Mouse (Mus musculus) kidney, embryonic 16.5 days (tissue): ENCODE measurements at regions not wholly inside any gene's neighbourhood (a gene's known extent, or its start where the extent isn't known, plus 50 kb on each side); places are given as distances from the start of the nearest gene placed in this dataset.

Experiments
- ATAC-seq: fragments of 200-750 bp; cut with Nextera tagmentation; 2 replicates; pipeline ENCODE4 v1.8.0; 2017; ENCODE audit warnings: moderate TSS enrichment; ENCODE audit not compliant: low FRiP score, low TSS enrichment
- H3K27ac ChIP-seq: fragments of 300-500 bp; sonication (generic); 2 replicates; pipeline ENCODE4 v1.5.1; 2014; ENCODE audit warnings: low read length
- H3K27me3 ChIP-seq: fragments of 300-500 bp; sonication (generic); 2 replicates; pipeline ENCODE4 v1.6.1; 2014; ENCODE audit warnings: low read length, control low read depth, mixed read lengths; ENCODE audit not compliant: insufficient read depth
- H3K36me3 ChIP-seq: fragments of 300-500 bp; sonication (generic); 2 replicates; pipeline ENCODE4 v1.6.1; 2014; ENCODE audit warnings: low read length, control low read depth, mixed read lengths; ENCODE audit not compliant: insufficient read depth
- H3K4me1 ChIP-seq: fragments of 300-500 bp; sonication (generic); 2 replicates; pipeline ENCODE4 v1.6.1; 2014; ENCODE audit warnings: low read length, control low read depth, mixed read lengths; ENCODE audit not compliant: insufficient read depth
- H3K4me2 ChIP-seq: fragments of 300-500 bp; sonication (generic); replicated peaks from 2 replicates; pipeline ENCODE4 v1.6.1; 2014; ENCODE audit warnings: low read depth, low read length
- H3K4me3 ChIP-seq: fragments of 300-500 bp; sonication (generic); 2 replicates; pipeline ENCODE4 v1.5.1; 2014; ENCODE audit warnings: mild to moderate bottlenecking, low read length
- H3K9ac ChIP-seq: fragments of 300-500 bp; sonication (generic); replicated peaks from 2 replicates; pipeline ENCODE4 v1.6.1; 2014; ENCODE audit warnings: low read length
- H3K9me3 ChIP-seq: fragments of 300-500 bp; sonication (generic); 2 replicates; pipeline ENCODE4 v1.6.1; 2016; ENCODE audit warnings: low read length, control low read depth
- WGBS: fragments of 180-500 bp; shearing (Covaris S2); extraction: QIAGEN DNeasy Blood & Tissue Kit; methylation state at CpG from one replicate; pipeline ENCODE4 v1.1.7; 2014; 5-methylcytosine and 5-hydroxymethylcytosine counted together

DNA sequence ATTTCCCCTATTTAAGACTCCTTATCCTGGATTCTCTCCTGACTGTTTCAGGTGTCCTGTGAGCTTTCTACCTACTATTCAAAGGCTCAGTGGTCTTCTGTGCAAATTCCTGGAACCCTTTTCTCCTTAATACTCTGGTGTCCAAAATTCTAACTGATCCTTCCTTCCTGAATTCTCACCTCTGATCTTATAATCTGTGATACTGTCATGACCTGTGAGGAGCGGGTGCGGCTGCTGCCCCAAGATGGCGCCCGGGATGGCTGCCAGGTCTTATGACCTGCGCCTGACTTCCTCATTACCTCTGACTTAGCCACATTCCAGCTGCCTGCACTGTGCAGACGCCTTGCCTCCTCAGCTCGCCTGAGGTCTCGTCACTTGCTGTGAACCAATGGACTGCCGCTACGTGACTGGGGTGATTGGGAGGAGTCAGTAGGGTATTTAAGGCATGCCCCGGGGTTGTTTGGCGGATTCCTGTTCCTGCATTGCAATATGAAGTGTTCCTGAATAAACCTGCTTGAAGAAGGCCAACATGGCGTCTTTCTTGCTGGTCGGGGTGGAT, 131.2 kb downstream of the Ptbp2 start:
- no peak overlapping the region for H3K4me2 ChIP-seq
- no peak for ATAC-seq
- 96% methylated on average over 14 of the region's 14 CpGs for WGBS

DNA sequence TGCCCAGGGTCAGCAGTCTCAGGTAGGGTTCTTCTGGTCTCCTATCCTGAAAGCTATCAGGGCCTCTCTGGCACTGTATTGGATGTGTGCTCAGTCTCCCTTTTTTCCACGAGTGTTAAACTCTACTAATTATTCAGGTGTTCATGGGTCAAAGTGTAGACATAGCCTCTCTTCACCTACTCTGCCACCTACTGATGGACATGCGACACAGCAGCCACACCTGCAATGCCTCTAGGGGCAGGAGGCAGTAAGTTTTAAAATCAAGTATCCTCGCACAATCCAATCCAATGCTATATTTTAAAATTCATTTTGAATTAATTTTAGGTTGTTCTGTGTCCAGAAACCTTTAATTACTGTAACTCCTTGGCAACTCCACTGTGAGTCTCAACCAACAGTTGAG, 145.6 kb downstream of the Ptbp2 start:
- Histone ChIP-seq H3K27me3 (no peaks in the 10 kb centered on the region), H3K4me1 (no peaks in the 10 kb centered on the region), H3K36me3 (no peaks in the 10 kb centered on the region), H3K4me3 (no peak overlapping the region), H3K4me2 (no peak overlapping the region), H3K9me3 (no peaks in the 10 kb centered on the region), H3K27ac (no peak overlapping the region), H3K9ac (no peak overlapping the region)
- 60% methylated on average over 3 of the region's 3 CpGs for WGBS
- no peak for ATAC-seq

More for the DNA sequence above, 131.2 kb downstream of the Ptbp2 start:
- Histone ChIP-seq H3K27ac (no peak overlapping the region), H3K4me3 (no peak overlapping the region), H3K4me1 (no peaks in the 10 kb centered on the region), H3K27me3 (no peaks in the 10 kb centered on the region), H3K9me3 (no peaks in the 10 kb centered on the region), H3K36me3 (no peaks in the 10 kb centered on the region), H3K9ac (no peak overlapping the region)

DNA sequence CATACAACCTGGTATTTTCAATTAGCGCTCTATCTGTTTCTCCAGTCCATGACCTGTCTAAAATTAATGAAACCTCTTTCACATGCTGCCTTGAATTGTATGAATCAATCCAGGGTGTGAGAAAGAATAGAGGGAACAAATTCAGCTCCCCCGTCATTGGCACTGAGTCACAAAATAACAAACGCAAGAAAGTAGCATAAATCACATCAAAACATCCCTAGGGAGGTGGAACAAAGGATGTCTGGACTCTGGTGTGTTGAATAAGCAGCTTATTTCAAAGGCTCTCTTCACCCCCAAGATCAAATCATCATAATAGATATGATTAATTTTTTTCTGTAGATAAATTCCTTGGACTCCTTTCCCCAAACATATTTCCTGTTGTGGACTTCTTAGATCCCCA, 148.6 kb downstream of the Ptbp2 start:
- 37% methylated on average over 3 of the region's 3 CpGs for WGBS
- H3K27me3 ChIP-seq: no peaks in the 10 kb centered on the region
- ATAC-seq: no peak
- no peaks in the 10 kb centered on the region for H3K4me1 ChIP-seq
- no peaks in the 10 kb centered on the region for H3K9me3 ChIP-seq
- H3K4me2 ChIP-seq: no peak overlapping the region
- H3K9ac ChIP-seq: no peak overlapping the region
- H3K27ac ChIP-seq: no peak overlapping the region
- H3K36me3 ChIP-seq: no peaks in the 10 kb centered on the region
- no peak overlapping the region for H3K4me3 ChIP-seq

DNA sequence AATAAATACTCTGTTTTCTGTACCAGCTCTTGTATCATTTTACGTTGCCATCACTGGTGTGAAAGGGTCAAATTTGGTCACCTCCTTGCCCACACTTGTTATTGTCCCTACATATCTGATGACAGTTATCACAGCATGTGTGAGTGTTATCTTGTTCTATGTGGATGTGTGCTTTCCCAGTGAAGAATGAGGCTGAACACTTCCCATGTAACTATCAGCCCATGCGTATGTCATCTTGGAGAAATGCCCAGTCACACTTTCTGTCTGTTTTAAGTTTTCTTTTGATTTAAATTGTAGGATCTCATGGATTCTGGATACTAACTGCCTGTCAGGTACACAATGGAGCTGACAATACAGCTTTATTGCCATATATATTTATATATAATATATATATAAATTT, 150.8 kb downstream of the Ptbp2 start:
- Histone ChIP-seq H3K9ac (no peak overlapping the region), H3K4me3 (no peak overlapping the region), H3K27ac (no peak overlapping the region), H3K36me3 (no peaks in the 10 kb centered on the region), H3K27me3 (no peaks in the 10 kb centered on the region), H3K9me3 (no peaks in the 10 kb centered on the region), H3K4me2 (no peak overlapping the region), H3K4me1 (no peaks in the 10 kb centered on the region)
- 78% methylated on average over 2 of the region's 2 CpGs for WGBS
- no peak for ATAC-seq

DNA sequence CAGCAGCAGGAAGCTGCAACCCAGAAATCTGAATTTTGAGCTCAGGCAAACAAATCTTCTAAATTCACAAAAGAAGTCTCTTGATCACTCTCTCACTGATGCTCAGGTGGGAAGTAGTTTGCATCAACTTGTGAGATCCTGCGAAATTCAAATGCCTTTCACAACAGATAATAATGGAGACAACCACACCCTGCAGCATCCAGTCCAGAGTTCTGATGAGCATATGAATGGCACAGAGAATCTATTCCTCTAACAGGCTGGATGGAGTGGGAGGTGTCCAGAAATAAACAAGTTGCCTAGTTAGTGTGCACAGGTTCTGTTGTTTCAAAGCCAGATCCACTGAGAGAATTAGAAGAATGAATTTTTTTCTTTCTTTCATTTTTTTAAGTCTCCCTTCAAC, 178.2 kb downstream of the Ptbp2 start:
- Histone ChIP-seq H3K4me2 (no peak overlapping the region), H3K4me3 (no peak overlapping the region), H3K4me1 (no peaks in the 10 kb centered on the region), H3K36me3 (no peaks in the 10 kb centered on the region), H3K27ac (no peak overlapping the region), H3K9me3 (no peaks in the 10 kb centered on the region), H3K27me3 (no peaks in the 10 kb centered on the region), H3K9ac (no peak overlapping the region)
- ATAC-seq: no peak
- WGBS: 85% methylated on average over 1 of the region's 1 CpGs

DNA sequence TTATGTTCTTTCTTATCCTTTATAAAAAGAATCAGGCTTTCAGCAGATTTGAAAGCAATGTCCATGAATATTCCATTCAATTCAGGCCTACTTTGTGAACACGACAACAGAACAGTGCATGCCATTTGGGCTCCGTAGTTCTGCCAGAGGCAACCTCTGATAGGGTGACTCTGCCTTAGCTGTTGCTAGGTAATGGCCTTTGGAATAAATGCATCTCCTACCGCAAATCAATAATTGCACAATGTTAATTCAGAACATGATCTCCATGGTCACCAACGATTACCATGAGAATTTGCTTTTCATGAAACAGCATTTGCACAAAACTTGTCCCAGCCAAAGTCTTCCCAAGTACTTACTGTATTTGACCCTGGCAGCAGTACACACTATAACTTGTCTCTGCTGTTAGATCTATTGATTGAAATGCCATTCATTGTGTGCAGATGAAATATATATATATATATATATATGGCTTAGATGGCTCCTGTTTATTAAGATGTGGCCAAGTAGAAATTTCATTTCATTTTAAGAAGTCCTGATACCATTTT, 195.3 kb downstream of the Ptbp2 start:
- H3K27me3 ChIP-seq: no peaks in the 10 kb centered on the region
- no peak overlapping the region for H3K27ac ChIP-seq
- H3K36me3 ChIP-seq: no peaks in the 10 kb centered on the region
- no peak overlapping the region for H3K4me3 ChIP-seq
- H3K9me3 ChIP-seq: no peaks in the 10 kb centered on the region
- H3K4me2 ChIP-seq: no peak overlapping the region
- no peaks in the 10 kb centered on the region for H3K4me1 ChIP-seq
- WGBS: 91% methylated on average over 4 of the region's 4 CpGs
- ATAC-seq: no peak
- no peak overlapping the region for H3K9ac ChIP-seq

DNA sequence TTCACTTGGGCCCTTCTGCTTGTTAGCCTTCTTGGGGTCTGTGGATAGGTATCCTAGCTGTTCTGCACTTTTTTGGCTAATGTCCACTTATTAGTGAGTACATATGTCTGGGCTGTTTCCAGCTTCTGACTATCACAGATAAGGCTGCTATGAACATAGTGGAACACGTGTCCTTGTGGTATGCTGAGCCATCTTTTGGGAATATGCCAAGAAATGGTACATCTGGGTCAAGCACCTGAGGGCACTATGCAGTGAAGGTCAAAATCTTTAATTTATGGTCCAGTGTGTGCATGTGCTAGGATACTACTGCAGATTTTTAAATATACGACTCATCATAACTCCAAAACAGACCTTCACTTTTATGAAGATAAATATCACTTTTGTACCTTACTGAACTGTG, 196.3 kb downstream of the Ptbp2 start:
- H3K36me3 ChIP-seq: no peaks in the 10 kb centered on the region
- no peaks in the 10 kb centered on the region for H3K9me3 ChIP-seq
- no peak overlapping the region for H3K9ac ChIP-seq
- no peak overlapping the region for H3K27ac ChIP-seq
- 66% methylated on average over 2 of the region's 2 CpGs for WGBS
- no peak overlapping the region for H3K4me2 ChIP-seq
- H3K4me1 ChIP-seq: no peaks in the 10 kb centered on the region
- no peaks in the 10 kb centered on the region for H3K27me3 ChIP-seq
- H3K4me3 ChIP-seq: no peak overlapping the region
- no peak for ATAC-seq

DNA sequence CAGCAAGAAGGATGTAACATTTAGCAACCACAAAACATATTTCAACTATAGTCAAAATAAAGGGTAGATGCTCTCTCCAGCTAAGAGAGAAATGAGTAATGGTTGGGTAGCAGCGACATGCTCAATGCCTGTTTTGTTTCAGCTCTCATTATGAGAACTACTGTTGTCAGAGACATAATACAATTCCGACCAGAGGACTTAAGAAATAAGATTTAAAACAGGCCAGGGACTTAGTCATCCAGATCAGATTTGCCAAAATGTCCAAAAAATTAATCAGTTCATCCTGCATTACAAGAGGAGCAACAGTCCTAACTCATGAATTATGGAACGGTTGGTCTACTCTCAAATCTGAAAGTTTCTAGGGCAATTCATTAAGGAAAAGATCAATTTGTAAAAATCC, 208.8 kb downstream of the Ptbp2 start:
- no peak for ATAC-seq
- no peak overlapping the region for H3K4me2 ChIP-seq
- H3K4me3 ChIP-seq: no peak overlapping the region
- no peak overlapping the region for H3K27ac ChIP-seq
- H3K4me1 ChIP-seq: no peaks in the 10 kb centered on the region
- H3K9me3 ChIP-seq: no peaks in the 10 kb centered on the region
- no peak overlapping the region for H3K9ac ChIP-seq
- H3K27me3 ChIP-seq: no peaks in the 10 kb centered on the region
- WGBS: 86% methylated on average over 3 of the region's 3 CpGs
- no peaks in the 10 kb centered on the region for H3K36me3 ChIP-seq

DNA sequence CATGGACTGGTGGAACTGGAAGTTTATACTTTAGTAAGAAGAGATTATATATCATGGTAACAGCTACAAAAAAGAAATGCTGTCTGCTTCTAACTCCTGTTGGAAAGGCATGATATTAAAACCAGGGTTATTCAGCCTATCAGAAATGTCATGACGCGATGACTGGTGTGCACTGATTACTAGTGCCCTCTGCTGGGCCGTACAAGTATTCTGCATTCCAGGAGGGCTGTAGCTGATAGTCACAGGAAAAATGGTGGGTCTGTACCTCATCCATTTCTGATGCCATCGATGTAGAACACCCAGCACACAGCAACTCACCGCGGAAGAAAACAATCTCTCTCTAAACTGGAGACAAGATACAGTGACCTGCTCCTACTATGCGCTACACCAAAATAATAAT, 246.4 kb downstream of the Ptbp2 start:
- Histone ChIP-seq H3K4me2 (no peak overlapping the region), H3K27me3 (no peaks in the 10 kb centered on the region), H3K4me3 (no peak overlapping the region), H3K9ac (no peak overlapping the region), H3K36me3 (no peaks in the 10 kb centered on the region), H3K27ac (no peak overlapping the region), H3K9me3 (no peaks in the 10 kb centered on the region), H3K4me1 (no peaks in the 10 kb centered on the region)
- no peak for ATAC-seq
- 83% methylated on average over 7 of the region's 7 CpGs for WGBS

DNA sequence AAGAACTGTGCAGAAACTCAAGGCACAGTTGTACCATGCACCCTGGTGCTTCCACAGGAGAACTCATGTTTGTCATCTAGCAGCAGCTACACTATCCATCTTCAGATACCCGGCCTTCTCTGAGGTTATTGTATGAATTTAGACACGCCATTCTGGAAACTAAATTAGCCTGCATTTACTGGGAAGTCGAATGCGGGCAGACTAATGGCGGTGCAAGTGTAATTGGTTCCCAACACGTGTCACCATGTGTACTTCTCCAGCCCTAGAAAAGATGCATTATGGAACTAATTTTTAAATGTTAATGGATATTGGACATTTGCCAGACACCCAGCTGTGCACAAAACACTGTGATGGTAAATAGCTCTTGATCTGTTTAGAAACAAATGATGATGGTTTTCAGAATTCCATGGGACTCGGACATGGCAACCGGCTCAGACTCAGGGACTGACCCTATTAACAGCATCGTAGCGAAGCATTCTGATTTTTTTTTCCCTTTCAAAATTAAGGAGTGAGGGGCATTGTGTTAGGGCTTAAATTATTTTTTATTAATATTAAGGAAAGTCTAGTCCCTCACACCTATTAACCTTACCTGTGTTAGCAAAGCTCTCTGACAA, 259.6 kb downstream of the Ptbp2 start:
- Histone ChIP-seq H3K4me3 (no peak overlapping the region), H3K4me2 (no peak overlapping the region), H3K27ac (no peak overlapping the region), H3K9ac (no peak overlapping the region), H3K36me3 (no peaks in the 10 kb centered on the region), H3K4me1 (no peaks in the 10 kb centered on the region), H3K27me3 (no peaks in the 10 kb centered on the region), H3K9me3 (no peaks in the 10 kb centered on the region)
- ATAC-seq: no peak
- 90% methylated on average over 10 of the region's 10 CpGs for WGBS
